Mouse (Mus musculus) MEL (cell line): ENCODE data around the gene Treh.

ENCODE experiments used
- CTCF ChIP-seq, 3 experiments: IDR thresholded peaks in 2 of 3; conservative IDR thresholded peaks in 1 of 3; 2 replicates each; pipeline ENCODE4 v1.5.1; 2011 to 2012; ENCODE audit warnings: low read length in 3 of 3, low read depth in 2 of 3, mild to moderate bottlenecking in 2 of 3, improper control_type of control experiment in 1 of 3, inconsistent platforms in 1 of 3, mixed read lengths in 1 of 3, moderate library complexity in 1 of 3; ENCODE audit not compliant: control insufficient read depth in 1 of 3, insufficient read depth in 1 of 3, poor library complexity in 1 of 3, severe bottlenecking in 1 of 3
- MAZ ChIP-seq: IDR thresholded peaks from 2 replicates; pipeline ENCODE4 v1.6.1; 2012; ENCODE audit warnings: low read depth, mild to moderate bottlenecking, inconsistent platforms, low read length, improper control_type of control experiment
- POLR2A ChIP-seq, 2 experiments: IDR thresholded peaks; 2 replicates each; pipeline ENCODE4 v1.6.1; 2011 to 2012; ENCODE audit warnings: low read length in 2 of 2, mild to moderate bottlenecking in 2 of 2, control low read depth in 1 of 2, improper control_type of control experiment in 1 of 2, low read depth in 1 of 2, moderate library complexity in 1 of 2; ENCODE audit not compliant: control insufficient read depth in 1 of 2, insufficient read depth in 1 of 2, poor library complexity in 1 of 2
- TCF12 ChIP-seq: IDR thresholded peaks from 2 replicates; pipeline ENCODE4 v1.6.1; 2014; ENCODE audit warnings: low read depth, mild to moderate bottlenecking, inconsistent platforms, low read length, improper control_type of control experiment, moderate library complexity
- USF1 ChIP-seq: IDR thresholded peaks from 2 replicates; pipeline ENCODE4 v1.6.1; 2014; ENCODE audit warnings: low read depth, mild to moderate bottlenecking, inconsistent platforms, low read length, improper control_type of control experiment, moderate library complexity
- ZNF384 ChIP-seq: IDR thresholded peaks from 2 replicates; pipeline ENCODE4 v1.6.1; 2012; ENCODE audit warnings: low read depth, mild to moderate bottlenecking, inconsistent platforms, low read length, improper control_type of control experiment

GRCm38 (mm10) chr9:44716997-44717821 lies 44.2 kb downstream of the Treh start:
- TF ChIP-seq TCF12 (peak; percentile 58), ZNF384 (no peak), POLR2A (IDR thresholded peaks at IDR 0.05; ENCODE audit: control insufficient read depth in 1 of 2, insufficient read depth in 1 of 2, low read depth in 1 of 2, low read length in 2 of 2, poor library complexity in 1 of 2) (no peak), CTCF (IDR thresholded peaks at IDR 0.05 in 2 of 3, conservative IDR thresholded peaks at IDR 0.05 in 1 of 3; ENCODE audit: control insufficient read depth in 1 of 3, insufficient read depth in 1 of 3, low read depth in 2 of 3, low read length in 3 of 3, poor library complexity in 1 of 3, severe bottlenecking in 1 of 3) (no peak), MAZ (0 out of 2 replicates have a peak, but pooled peaks have one; percentile 25), USF1 (no peak)
